Mouse (Mus musculus) CH12.LX (cell line): ENCODE results near the gene Larp1. TPM values are rescaled to one million over a fixed set of nuclear protein-coding genes. Genes with fewer than 3 reads are reported as not detected.

Experiments
- DNase-seq: peaks from one replicate; pipeline ENCODE4 v3.0.0-alpha.2; 2013; ENCODE audit errors: extremely low read depth
- H3K27ac ChIP-seq: 2 replicates; pipeline ENCODE4 v1.5.1; 2012; ENCODE audit warnings: low read depth, mild to moderate bottlenecking, control low read depth, moderate library complexity; ENCODE audit not compliant: insufficient read depth
- H3K27me3 ChIP-seq: replicated peaks from 2 replicates; pipeline ENCODE3; 2012; ENCODE audit warnings: inconsistent platforms
- H3K36me3 ChIP-seq, 2 experiments: replicated peaks in 1 of 2; 2 replicates each; pipeline versions ENCODE3 to v1.6.1; 2012; ENCODE audit warnings: inconsistent platforms in 1 of 2, low read length in 1 of 2, mild to moderate bottlenecking in 1 of 2, mixed read lengths in 1 of 2, moderate library complexity in 1 of 2; ENCODE audit not compliant: control insufficient read depth in 1 of 2, insufficient read depth in 1 of 2
- H3K4me1 ChIP-seq, 2 experiments: 2 replicates each; pipeline ENCODE4 v1.6.1; 2012; ENCODE audit warnings: inconsistent platforms in 1 of 2, moderate library complexity in 1 of 2; ENCODE audit not compliant: insufficient read depth in 2 of 2, control insufficient read depth in 1 of 2
- H3K4me2 ChIP-seq: 2 replicates; pipeline ENCODE4 v1.6.1; 2012; ENCODE audit warnings: low read depth, mild to moderate bottlenecking, control low read depth; ENCODE audit not compliant: poor library complexity, insufficient read depth, severe bottlenecking
- H3K4me3 ChIP-seq, 3 experiments: fragments of 150-350 bp in 1 of 3; sonication (generic) in 1 of 3; replicated peaks in 1 of 3; 2 replicates each; pipeline versions ENCODE3 to v1.5.1; 2011 to 2012; ENCODE audit warnings: low read depth in 2 of 3, low read length in 2 of 3, mild to moderate bottlenecking in 2 of 3, moderate library complexity in 2 of 3, control low read depth in 1 of 3, improper control_type of control experiment in 1 of 3, inconsistent platforms in 1 of 3, mixed read lengths in 1 of 3; ENCODE audit not compliant: poor library complexity in 1 of 3
- H3K79me2 ChIP-seq: replicated peaks from 2 replicates; pipeline ENCODE4 v1.6.1; 2012; ENCODE audit warnings: mild to moderate bottlenecking, moderate library complexity; ENCODE audit not compliant: control insufficient read depth, poor library complexity, insufficient read depth, severe bottlenecking; ENCODE audit errors: extremely low read depth
- H3K9ac ChIP-seq: 2 replicates; pipeline ENCODE4 v1.6.1; 2012; ENCODE audit warnings: low read depth, mild to moderate bottlenecking, control low read depth, moderate library complexity; ENCODE audit not compliant: insufficient read depth
- H3K9me3 ChIP-seq: replicated peaks from 2 replicates; pipeline ENCODE3; 2012; ENCODE audit warnings: low read length, inconsistent platforms, mixed read lengths
- EP300 ChIP-seq: IDR thresholded peaks from 2 replicates; pipeline ENCODE4 v1.6.1; 2011; ENCODE audit warnings: low read length, improper control_type of control experiment
- GABPA ChIP-seq: IDR thresholded peaks from 2 replicates; pipeline ENCODE4 v1.6.1; 2012; ENCODE audit warnings: low read depth, low read length, improper control_type of control experiment, inconsistent platforms; ENCODE audit not compliant: insufficient replicate concordance
- HCFC1 ChIP-seq: IDR thresholded peaks from 2 replicates; pipeline ENCODE4 v1.6.1; 2012; ENCODE audit warnings: low read depth, mild to moderate bottlenecking, inconsistent platforms, low read length, improper control_type of control experiment
- JUN ChIP-seq: IDR thresholded peaks from 2 replicates; pipeline ENCODE4 v1.6.1; 2011; ENCODE audit warnings: low read depth, mild to moderate bottlenecking, low read length, improper control_type of control experiment, moderate library complexity; ENCODE audit not compliant: insufficient read depth
- JUND ChIP-seq: conservative IDR thresholded peaks from 2 replicates; pipeline ENCODE4 v1.6.1; 2011; ENCODE audit warnings: low read depth, low read length, improper control_type of control experiment
- KAT2A ChIP-seq: IDR thresholded peaks from 2 replicates; pipeline ENCODE4 v1.6.1; 2012; ENCODE audit warnings: low read length, improper control_type of control experiment, inconsistent platforms; ENCODE audit not compliant: insufficient replicate concordance
- MAFK ChIP-seq: IDR thresholded peaks from 2 replicates; pipeline ENCODE4 v1.6.1; 2011; ENCODE audit warnings: low read length, improper control_type of control experiment; ENCODE audit not compliant: insufficient replicate concordance
- MAX ChIP-seq: IDR thresholded peaks from 2 replicates; pipeline ENCODE4 v1.6.1; 2011; ENCODE audit warnings: low read length, improper control_type of control experiment
- MYC ChIP-seq: IDR thresholded peaks from 2 replicates; pipeline ENCODE4 v1.6.1; 2011; ENCODE audit warnings: low read depth, mild to moderate bottlenecking, improper control_type of control experiment, low read length
- NRF1 ChIP-seq: IDR thresholded peaks from 2 replicates; pipeline ENCODE4 v1.6.1; 2014; ENCODE audit warnings: low read depth, mild to moderate bottlenecking, inconsistent platforms, low read length, improper control_type of control experiment, moderate library complexity
- PAX5 ChIP-seq: IDR thresholded peaks from 2 replicates; pipeline ENCODE4 v1.6.1; 2012; ENCODE audit warnings: low read length, inconsistent platforms, mixed read lengths
- POLR2AphosphoS2 ChIP-seq: IDR thresholded peaks from 2 replicates; pipeline ENCODE4 v1.6.1; 2011; ENCODE audit warnings: low read depth, low read length, improper control_type of control experiment
- RAD21 ChIP-seq: IDR thresholded peaks from 2 replicates; pipeline ENCODE4 v1.6.1; 2011; ENCODE audit warnings: low read depth, mild to moderate bottlenecking, low read length, improper control_type of control experiment, moderate library complexity
- RCOR1 ChIP-seq: conservative IDR thresholded peaks from 2 replicates; pipeline ENCODE4 v1.6.1; 2012; ENCODE audit warnings: low read depth, mild to moderate bottlenecking, inconsistent platforms, low read length, improper control_type of control experiment
- SIN3A ChIP-seq: IDR thresholded peaks from 2 replicates; pipeline ENCODE4 v1.6.1; 2012; ENCODE audit warnings: low read length, improper control_type of control experiment, inconsistent platforms
- UBTF ChIP-seq: IDR thresholded peaks from 2 replicates; pipeline ENCODE4 v1.6.1; 2012; ENCODE audit warnings: low read depth, mild to moderate bottlenecking, inconsistent platforms, low read length, improper control_type of control experiment, moderate library complexity
- USF2 ChIP-seq: conservative IDR thresholded peaks from 2 replicates; pipeline ENCODE4 v1.6.1; 2011; ENCODE audit warnings: low read depth, low read length, improper control_type of control experiment
- ZC3H11A ChIP-seq: IDR thresholded peaks from 2 replicates; pipeline ENCODE4 v1.6.1; 2012; ENCODE audit warnings: low read depth, mild to moderate bottlenecking, inconsistent platforms, low read length, improper control_type of control experiment
- ZNF384 ChIP-seq: IDR thresholded peaks from 2 replicates; pipeline ENCODE4 v1.6.1; 2012; ENCODE audit warnings: low read depth, low read length, improper control_type of control experiment, inconsistent platforms
- dilution Hi-C: fragments of 300-500 bp; cut with MboI; formaldehyde crosslinking; loops from 2 replicates; pipeline ENCODE4 v1.14.3; 2020; ENCODE audit warnings: low sequenced_read_pairs; ENCODE audit not compliant: extremely low pct_unique_long_range_greater_than_20kb, extremely low pct_ligation_motif_present
- in situ Hi-C: fragments of 300-500 bp; cut with MboI; formaldehyde crosslinking; loops from 3 replicates; pipeline ENCODE4 v1.14.3; 2019; ENCODE audit warnings: low sequenced_read_pairs, low pct_ligation_motif_present, low pct_unique_long_range_greater_than_20kb, mixed read lengths
- polyA plus RNA-seq: library from polyadenylated mRNA; unstranded; fragments of >175 nt; gene quantifications from 2 replicates; pipeline ENCODE4 v1.2.1, GENCODE M21; 2012; ENCODE audit warnings: low read depth; ENCODE audit not compliant: insufficient read length
- total RNA-seq, 2 experiments: library from RNA; depleted of rRNA; stranded (reverse); fragments of 300-350 nt in 1 of 2; fragments of >200 nt in 1 of 2; gene quantifications; 2 replicates each; pipeline ENCODE4 v1.2.3; 2012 to 2014

Larp1 gene
- 94.1 and 106 TPM in 2 replicates for total RNA-seq (2012; rRNA removed)
- total RNA-seq (2014; rRNA removed): 33.4 and 38.2 TPM in 2 replicates
- polyA plus RNA-seq: 222 and 284 TPM in 2 replicates

- dilution Hi-C loops (no loop called here), in situ Hi-C loops (no loop called here)
- no peaks in the 10 kb centered on the region for H3K27me3 ChIP-seq
- H3K4me2 ChIP-seq: peak within 1 kb of the TSS; percentile 81
- peak within 1 kb of the TSS; percentile 69 for H3K27ac ChIP-seq
- H3K9ac ChIP-seq: peak within 1 kb of the TSS; percentile 87
- peak within 1 kb of the TSS; percentile 84 to 100 (median 87) for H3K4me3 ChIP-seq
- no peak for TF ChIP-seq RAD21
- TF ChIP-seq EP300: no peak
- no peak for TF ChIP-seq PAX5
- TF ChIP-seq MAFK: no peak
- TF ChIP-seq ZNF384: no peak
- TF ChIP-seq JUND: no peak
- TF ChIP-seq KAT2A: no peak
- TF ChIP-seq UBTF: no peak
- TF ChIP-seq GABPA: no peak
- TF ChIP-seq MAX: no peak
- no peak for TF ChIP-seq NRF1
- TF ChIP-seq SIN3A: no peak
- no peak for TF ChIP-seq MYC
- TF ChIP-seq HCFC1: no peak
- TF ChIP-seq RCOR1: no peak
- no peak for TF ChIP-seq JUN
- peaks cover 3 to 37% of the 10 kb centered on the region in 2 experiments for H3K4me1 ChIP-seq
- peaks cover 0 to 12% of the 10 kb centered on the region in 2 experiments for H3K36me3 ChIP-seq
- DNase-seq: no peak
- H3K79me2 ChIP-seq: peaks cover 61% of the 10 kb centered on the region
- H3K9me3 ChIP-seq: no peaks in the 10 kb centered on the region
These were observed at the start of gene Larp1 for GRCm38 (mm10) chr11:58009051-58009515. TSS of gene Larp1 (plus strand) at chr11:58009064.

GRCm38 (mm10) chr11:57959924-57960323 is 48.9 kb upstream of the Larp1 start:
- Histone ChIP-seq H3K4me1 (peaks cover 13 to 74% of the 10 kb centered on the region in 2 experiments), H3K4me3 (no peak overlapping the region), H3K36me3 (no peaks in the 10 kb centered on the region)
- dilution Hi-C loops: no loop called here
- TF ChIP-seq ZC3H11A: no peak
- TF ChIP-seq USF2: no peak
- TF ChIP-seq POLR2AphosphoS2: no peak
- TF ChIP-seq, all 38 proteins: peak for 0
- Histone ChIP-seq H3K9me3 (no peaks in the 10 kb centered on the region), H3K27ac (no peak overlapping the region), H3K79me2 (no peaks in the 10 kb centered on the region), H3K27me3 (no peaks in the 10 kb centered on the region), H3K9ac (no peak overlapping the region), H3K4me2 (no peak overlapping the region)
- DNase-seq: no peak
- in situ Hi-C loops: loop anchor here (5.0 to 10.0 kb wide), 4 partner anchors 37 to 345 kb away; partner anchors contain the start of gene Zfp692
